Mouse (Mus musculus) E14TG2a.4 (cell line): ENCODE data around the gene Setd2.

Experiments
- H3K27me3 ChIP-seq: 2 replicates; pipeline ENCODE4 v1.6.1; 2014; ENCODE audit warnings: low read length, control low read depth; ENCODE audit not compliant: insufficient read depth
- H3K36me3 ChIP-seq: 2 replicates; pipeline ENCODE4 v1.6.1; 2014; ENCODE audit warnings: low read length, control low read depth; ENCODE audit not compliant: insufficient read depth
- H3K4me1 ChIP-seq: replicated peaks from 2 replicates; pipeline ENCODE4 v1.6.1; 2014; ENCODE audit warnings: low read depth, low read length, control low read depth
- H3K4me3 ChIP-seq: replicated peaks from 2 replicates; pipeline ENCODE4 v1.5.1; 2014; ENCODE audit warnings: mild to moderate bottlenecking, low read length
- H3K9me3 ChIP-seq: 2 replicates; pipeline ENCODE4 v1.6.1; 2014; ENCODE audit warnings: low read length, control low read depth
- CTCF ChIP-seq: conservative IDR thresholded peaks from 2 replicates; pipeline ENCODE4 v1.5.1; 2014; ENCODE audit warnings: low read length
- NANOG ChIP-seq: IDR thresholded peaks from 2 replicates; pipeline ENCODE4 v1.6.1; 2014; ENCODE audit warnings: borderline replicate concordance, low read length, mixed read lengths
- POU5F1 ChIP-seq: IDR thresholded peaks from 2 replicates; pipeline ENCODE4 v1.6.1; 2014; ENCODE audit warnings: low read length, borderline replicate concordance

Setd2 gene

GRCm38 (mm10) chr9:110630171-110630570, 97.8 kb downstream of the Setd2 start:
- H3K27me3 ChIP-seq = peaks cover 55% of the 10 kb centered on the region
- no peak overlapping the region for H3K4me3 ChIP-seq
- H3K4me1 ChIP-seq = peaks cover 70% of the 10 kb centered on the region
- TF ChIP-seq NANOG (no peak), CTCF (no peak), POU5F1 (no peak)
- no peaks in the 10 kb centered on the region for H3K9me3 ChIP-seq
- H3K36me3 ChIP-seq = peaks cover 72% of the 10 kb centered on the region

- peaks cover 50% of the 10 kb centered on the region for H3K27me3 ChIP-seq
- no peaks in the 10 kb centered on the region for H3K9me3 ChIP-seq
- H3K36me3 ChIP-seq = peaks cover 72% of the 10 kb centered on the region
- peaks cover 69% of the 10 kb centered on the region for H3K4me1 ChIP-seq
- peak overlapping the region; percentile 80 for H3K4me3 ChIP-seq
- no peak for TF ChIP-seq NANOG
- no peak for TF ChIP-seq POU5F1
- TF ChIP-seq CTCF = peak; percentile 84
Observed at GRCm38 (mm10) chr9:110631191-110631590, 98.8 kb downstream of the Setd2 start.

DNA sequence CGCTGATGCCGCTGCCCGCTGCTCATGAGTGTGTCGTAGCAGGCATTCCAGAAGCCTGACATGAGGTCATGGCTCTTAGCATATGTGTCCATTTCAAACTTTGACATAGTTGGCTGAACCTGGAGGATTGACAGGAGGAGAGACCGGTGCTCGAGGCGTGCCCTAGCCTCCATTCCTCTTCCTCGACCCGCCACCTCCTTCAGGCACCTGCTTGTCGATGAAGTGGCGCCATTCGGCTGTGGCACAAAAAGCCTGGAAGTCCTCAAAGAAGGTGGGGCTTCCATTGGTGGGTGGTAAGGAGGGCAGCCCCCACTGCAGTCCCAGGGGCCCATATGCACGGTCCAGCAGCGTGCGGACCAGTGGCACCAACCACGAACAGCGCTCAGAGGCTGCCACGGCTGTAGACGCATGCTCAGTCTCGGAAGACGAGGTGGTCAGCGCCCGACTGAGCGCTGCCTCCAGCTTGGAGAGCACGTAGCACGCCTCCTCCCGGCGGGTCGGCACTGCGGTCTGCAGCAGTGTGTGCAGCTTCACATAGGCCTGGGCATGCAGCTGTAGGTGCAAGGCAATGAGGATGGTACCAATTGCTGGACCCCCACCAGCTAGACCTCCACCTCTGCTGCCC, 99.4 kb downstream of the Setd2 start:
- Histone ChIP-seq H3K4me3 (peak overlapping the region; percentile 80), H3K9me3 (no peaks in the 10 kb centered on the region), H3K36me3 (peaks cover 72% of the 10 kb centered on the region), H3K27me3 (peaks cover 45% of the 10 kb centered on the region), H3K4me1 (peaks cover 73% of the 10 kb centered on the region)
- no peak for TF ChIP-seq CTCF
- TF ChIP-seq POU5F1 = no peak
- no peak for TF ChIP-seq NANOG

DNA sequence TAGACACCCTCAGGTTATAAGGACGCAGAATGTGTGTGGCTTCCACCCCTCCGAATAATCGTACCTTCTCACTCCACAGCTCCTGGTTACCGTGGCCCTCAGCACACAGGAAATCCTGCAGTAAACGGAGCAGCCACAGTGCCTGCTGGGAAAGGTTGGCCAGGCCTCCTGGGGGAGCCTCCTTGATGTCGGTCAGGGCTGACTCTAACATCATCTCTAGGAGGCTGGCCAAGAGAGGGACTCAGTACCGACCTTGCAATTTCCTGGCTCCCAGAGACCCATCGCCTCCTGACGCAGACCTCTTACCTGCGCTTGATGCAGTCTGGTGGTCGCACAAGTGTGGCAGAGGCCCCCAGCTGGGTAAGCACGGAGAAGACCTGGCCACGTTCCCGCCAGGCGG, 100.3 kb downstream of the Setd2 start:
- Histone ChIP-seq H3K9me3 (no peaks in the 10 kb centered on the region), H3K27me3 (peaks cover 41% of the 10 kb centered on the region), H3K36me3 (peaks cover 69% of the 10 kb centered on the region), H3K4me1 (peaks cover 73% of the 10 kb centered on the region), H3K4me3 (peak overlapping the region; percentile 51)
- TF ChIP-seq NANOG (no peak), POU5F1 (no peak), CTCF (no peak)

GRCm38 (mm10) chr9:110633882-110634281, 101.5 kb downstream of the Setd2 start:
- Histone ChIP-seq H3K36me3 (peaks cover 60% of the 10 kb centered on the region), H3K9me3 (no peaks in the 10 kb centered on the region), H3K4me3 (peak overlapping the region; percentile 53; the same call in 1 of the 2 replicates), H3K4me1 (peaks cover 73% of the 10 kb centered on the region), H3K27me3 (peaks cover 48% of the 10 kb centered on the region)
- TF ChIP-seq NANOG (no peak), POU5F1 (no peak), CTCF (no peak)

DNA sequence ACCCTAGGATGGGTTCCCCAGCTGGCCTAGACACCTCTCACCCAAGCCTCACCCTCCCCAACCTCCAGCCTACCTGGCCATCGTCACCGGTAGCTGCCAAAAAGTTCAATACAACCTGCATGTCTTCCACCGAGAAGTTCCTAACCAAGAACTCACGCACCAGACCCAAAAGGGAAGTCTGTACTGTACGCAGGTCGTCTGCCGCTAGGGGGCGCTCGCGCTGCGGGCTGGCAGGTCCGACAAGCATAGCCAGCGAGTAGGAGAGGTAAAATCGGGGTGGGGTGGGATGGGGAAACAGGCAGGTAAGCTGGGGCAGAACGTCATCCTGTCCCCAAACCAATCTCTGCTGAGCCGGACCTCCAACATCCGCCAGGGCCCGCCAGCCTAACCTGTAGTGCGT, 102.8 kb downstream of the Setd2 start:
- Histone ChIP-seq H3K36me3 (peaks cover 58% of the 10 kb centered on the region), H3K9me3 (no peaks in the 10 kb centered on the region), H3K4me3 (peak overlapping the region; percentile 5; the same call in 1 of the 2 replicates), H3K27me3 (peaks cover 45% of the 10 kb centered on the region), H3K4me1 (peaks cover 66% of the 10 kb centered on the region)
- TF ChIP-seq POU5F1 (no peak), NANOG (no peak), CTCF (peak; percentile 76)

DNA sequence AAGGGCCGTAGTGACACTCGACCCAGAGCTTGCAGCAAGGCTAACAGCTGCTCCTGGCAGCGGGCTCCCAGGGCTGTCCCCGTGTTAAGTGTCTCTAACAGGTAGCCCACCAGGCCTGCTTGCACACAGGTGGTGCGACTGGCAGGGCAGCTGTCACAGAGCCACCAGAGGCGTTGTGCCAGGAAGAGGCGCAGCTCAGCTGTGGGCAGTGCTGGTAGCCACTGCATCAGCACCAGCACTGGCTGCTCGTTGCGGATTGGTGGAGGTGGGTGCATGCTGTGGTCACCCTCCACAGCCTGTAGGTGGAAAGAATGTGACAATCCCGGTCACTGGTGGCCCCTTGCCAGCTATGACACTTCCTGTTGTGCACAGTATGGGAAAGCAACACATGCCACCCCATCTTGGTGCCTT, 106.2 kb downstream of the Setd2 start:
- H3K4me3 ChIP-seq = peak overlapping the region; percentile 64
- H3K4me1 ChIP-seq = peaks cover 61% of the 10 kb centered on the region
- H3K27me3 ChIP-seq = peaks cover 23% of the 10 kb centered on the region
- TF ChIP-seq NANOG (no peak), CTCF (no peak), POU5F1 (no peak)
- no peaks in the 10 kb centered on the region for H3K9me3 ChIP-seq
- H3K36me3 ChIP-seq = peaks cover 65% of the 10 kb centered on the region

GRCm38 (mm10) chr9:110641006-110641405, 108.6 kb downstream of the Setd2 start:
- no peaks in the 10 kb centered on the region for H3K9me3 ChIP-seq
- no peak overlapping the region for H3K4me3 ChIP-seq
- H3K4me1 ChIP-seq = peaks cover 61% of the 10 kb centered on the region
- H3K27me3 ChIP-seq = peaks cover 12% of the 10 kb centered on the region
- TF ChIP-seq CTCF (no peak), POU5F1 (no peak), NANOG (no peak)
- peaks cover 51% of the 10 kb centered on the region for H3K36me3 ChIP-seq

- H3K4me3 ChIP-seq = no peak overlapping the region
- TF ChIP-seq POU5F1 (no peak), CTCF (no peak), NANOG (no peak)
- peaks cover 49% of the 10 kb centered on the region for H3K4me1 ChIP-seq
- H3K27me3 ChIP-seq = peaks cover 8% of the 10 kb centered on the region
- no peaks in the 10 kb centered on the region for H3K9me3 ChIP-seq
- H3K36me3 ChIP-seq = peaks cover 36% of the 10 kb centered on the region
Observed at GRCm38 (mm10) chr9:110642812-110643524, 110.6 kb downstream of the Setd2 start.
